Mouse (Mus musculus) B cell, adult 2 months (primary cell): ENCODE measurements around the gene Camk2b.
"Not testable (repeated sequence)": the region's sequence is repeated elsewhere in the genome, so short reads cannot be mapped to it uniquely, and the experiment has no call there.

Experiments
- DNase-seq, 2 experiments: peaks; one replicate each; pipeline ENCODE4 v3.0.0; 2022

Camk2b gene

DNA sequence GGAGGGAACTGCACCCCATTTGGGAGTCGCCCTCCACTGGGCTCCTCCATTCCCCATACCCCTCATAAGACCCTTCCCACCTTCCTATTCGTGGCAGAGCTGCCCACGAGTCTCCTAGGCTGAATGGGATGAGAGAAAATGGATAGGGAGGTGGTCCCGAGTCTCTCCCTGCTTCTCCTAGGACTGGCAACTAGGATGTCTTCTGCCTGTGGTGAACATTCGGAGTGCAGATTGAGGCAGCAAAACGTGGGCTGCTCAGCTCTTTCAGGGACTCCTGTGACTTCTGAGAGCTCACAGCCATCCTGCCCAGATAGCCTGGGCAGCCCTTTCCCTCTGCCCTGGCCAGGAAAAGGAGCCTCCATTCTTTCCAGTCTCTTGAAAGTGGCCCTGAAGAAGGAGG, at the start of gene Camk2b:
Gene Camk2b (minus strand): TSS at position 187 of the 400 bp plus-strand sequence.
- DNase-seq: no peak

DNA sequence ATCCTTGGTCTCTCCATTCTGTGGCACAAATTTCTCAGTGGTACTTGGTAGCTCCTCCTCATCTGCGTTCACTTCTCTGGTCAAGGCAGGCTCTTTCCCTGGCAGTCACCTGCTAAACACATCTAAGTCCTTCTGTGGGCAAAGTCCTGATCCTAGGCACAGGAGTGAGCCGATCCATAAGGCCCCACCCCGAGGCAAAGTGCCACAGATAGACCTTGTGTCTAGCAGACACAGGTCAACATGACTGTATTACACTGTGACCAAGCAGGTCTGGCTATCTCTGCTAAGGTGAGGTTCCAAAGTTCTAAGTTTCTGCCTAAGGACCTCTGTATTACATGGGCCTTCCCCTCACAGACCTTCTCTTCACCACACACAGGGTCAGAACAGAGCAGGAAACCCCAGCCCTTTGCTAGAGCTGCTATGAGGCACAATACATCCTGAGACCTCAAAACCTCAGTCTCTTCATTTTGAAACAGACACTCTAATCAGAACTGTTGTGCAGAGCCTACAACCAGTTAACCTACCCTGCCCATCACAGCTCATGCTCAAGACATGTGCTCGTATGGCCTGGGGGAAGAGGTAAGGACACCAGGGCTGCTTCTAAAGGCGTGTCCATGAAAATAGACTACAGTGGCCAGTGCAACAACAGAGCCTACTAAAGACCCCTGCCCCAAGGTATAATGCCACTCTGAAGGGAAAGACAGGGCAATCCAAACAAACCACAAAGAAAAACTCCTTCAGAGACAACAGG, 45.7 kb upstream of the Camk2b start:
- DNase-seq: no peak

DNA sequence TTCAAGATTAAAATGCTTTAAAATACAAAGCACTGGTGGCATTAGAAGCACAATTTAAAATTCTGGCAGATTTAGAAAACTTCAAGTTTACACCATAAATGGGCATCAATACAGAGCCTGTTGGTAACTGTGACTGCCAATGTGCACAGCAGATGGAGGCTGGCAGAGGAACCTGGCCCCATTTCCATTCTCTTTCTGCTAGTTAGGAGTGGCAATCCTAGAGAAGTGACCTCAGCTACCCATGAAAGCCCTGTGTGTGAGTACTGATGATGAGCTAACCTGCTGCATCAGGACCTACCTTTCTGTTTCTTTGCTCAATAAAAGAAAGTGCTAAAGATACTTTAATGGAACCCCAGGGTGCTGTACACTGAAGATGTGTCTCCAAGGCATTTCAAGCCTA, 43.8 kb upstream of the Camk2b start:
- no peak for DNase-seq

DNA sequence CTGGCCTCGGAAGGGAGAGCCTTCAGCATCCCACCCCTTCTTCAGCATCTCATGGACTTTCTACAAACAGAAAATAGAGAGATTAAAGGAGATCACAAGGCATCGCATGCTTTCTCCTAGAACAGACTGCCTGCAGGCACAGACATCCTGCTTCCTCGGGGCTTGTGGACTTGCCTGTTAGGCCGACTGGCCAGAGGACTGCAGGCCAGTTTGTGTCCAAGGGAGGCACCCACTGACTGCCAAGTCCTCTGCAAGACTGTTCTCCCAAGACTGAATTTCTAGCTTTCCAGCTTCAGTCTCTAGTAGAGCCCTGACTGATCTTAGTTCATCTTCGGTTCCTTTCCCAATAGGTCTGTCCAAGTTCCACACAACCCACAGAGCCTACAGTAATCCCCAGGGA, 42.1 kb upstream of the Camk2b start:
- no peak for DNase-seq

DNA sequence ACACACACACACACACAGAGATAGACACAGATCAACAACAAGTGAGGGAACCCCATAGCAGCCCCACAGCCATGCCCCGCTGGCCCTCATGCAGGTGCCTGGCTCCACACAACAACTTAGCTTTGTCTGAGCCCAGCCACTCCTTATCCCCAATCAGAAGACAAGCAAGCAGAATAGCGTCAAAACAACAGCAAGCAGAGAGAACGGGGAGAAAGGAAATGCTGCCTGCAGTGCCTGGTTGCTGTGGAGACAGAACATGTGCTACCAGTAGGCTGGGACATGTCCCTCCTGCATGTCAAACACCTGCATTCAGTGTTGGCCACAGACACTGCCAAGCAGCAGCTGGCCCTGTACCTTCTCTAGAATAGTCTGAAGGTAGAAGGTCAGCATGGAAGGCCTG, 41.6 kb upstream of the Camk2b start:
- DNase-seq: no peak

DNA sequence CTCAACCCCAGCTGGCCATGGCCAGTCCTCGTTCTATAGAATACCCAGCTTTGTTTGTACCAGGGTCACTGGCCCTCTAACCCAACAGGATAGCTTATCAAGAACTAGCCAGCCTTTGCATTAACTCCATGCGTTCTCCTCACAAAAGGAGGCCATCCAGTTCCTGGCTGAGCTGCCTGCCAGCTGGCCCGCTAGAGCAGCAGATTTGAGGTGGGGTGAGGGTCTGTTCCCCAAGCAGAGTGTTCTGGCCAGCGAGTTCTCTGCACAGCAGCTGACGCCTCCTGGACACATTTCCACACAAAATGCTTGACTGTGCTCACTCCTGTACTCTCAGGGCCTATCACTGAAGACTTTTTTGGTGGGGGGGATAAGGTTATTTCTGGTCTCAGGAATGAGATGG, 38.6 kb upstream of the Camk2b start:
- DNase-seq: no peak

DNA sequence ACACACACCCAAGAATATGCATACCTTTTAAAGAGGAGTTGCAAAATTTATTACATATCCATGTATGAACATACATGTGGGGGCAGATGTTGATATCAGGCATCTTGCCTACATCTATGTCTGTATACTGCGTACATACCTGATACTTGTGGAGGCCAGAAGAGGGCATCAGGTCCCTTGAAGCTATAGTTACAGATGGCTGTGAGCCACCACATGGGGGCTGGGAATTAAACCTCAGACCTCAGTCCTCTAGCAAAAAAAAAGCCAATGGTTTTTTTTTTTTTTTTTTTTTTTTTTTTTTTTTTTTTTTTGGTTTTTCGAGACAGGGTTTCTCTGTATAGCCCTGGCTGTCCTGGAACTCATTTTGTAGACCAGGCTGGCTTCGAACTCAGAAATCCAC, 30.5 kb upstream of the Camk2b start:
- not testable (repeated sequence) for DNase-seq

DNA sequence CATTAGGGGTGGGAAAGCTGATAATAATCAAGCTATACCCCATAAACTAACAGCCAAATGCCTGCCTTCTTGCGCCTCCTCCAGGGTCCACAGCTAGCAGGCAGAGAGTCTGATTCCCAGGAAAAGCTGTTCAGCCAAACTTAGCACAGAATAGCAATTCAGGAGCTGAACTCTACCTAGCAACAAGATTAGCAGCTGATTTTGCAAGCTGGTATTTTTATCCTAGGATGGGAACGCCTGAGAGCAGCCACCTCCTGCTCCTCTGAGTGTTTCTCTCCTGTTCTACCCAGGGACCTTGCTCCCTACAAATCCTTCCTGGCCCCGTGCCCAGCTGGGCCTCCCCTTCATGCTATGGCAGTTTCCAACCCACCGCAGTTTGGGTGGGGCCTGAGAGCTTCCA, 20.8 kb upstream of the Camk2b start:
- no peak for DNase-seq

DNA sequence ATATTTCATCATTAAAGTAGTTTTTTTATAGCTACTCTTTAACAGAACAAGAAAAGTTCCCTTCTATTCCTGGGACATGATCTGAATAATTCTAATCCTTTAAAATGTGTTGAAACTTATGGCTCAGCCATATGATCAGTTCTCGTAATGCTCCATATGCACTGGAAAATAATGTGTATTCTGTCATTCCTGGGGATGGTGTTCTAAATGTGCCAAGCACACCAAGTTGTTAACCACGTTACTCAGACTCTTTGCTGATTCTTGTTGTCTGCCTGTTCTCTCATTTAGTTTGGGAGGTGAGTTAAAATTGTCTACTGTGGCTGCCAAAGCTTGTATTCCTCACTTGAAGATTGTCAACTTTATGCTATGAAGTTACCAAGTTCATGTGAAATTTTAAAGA, 12.6 kb upstream of the Camk2b start:
- no peak for DNase-seq

DNA sequence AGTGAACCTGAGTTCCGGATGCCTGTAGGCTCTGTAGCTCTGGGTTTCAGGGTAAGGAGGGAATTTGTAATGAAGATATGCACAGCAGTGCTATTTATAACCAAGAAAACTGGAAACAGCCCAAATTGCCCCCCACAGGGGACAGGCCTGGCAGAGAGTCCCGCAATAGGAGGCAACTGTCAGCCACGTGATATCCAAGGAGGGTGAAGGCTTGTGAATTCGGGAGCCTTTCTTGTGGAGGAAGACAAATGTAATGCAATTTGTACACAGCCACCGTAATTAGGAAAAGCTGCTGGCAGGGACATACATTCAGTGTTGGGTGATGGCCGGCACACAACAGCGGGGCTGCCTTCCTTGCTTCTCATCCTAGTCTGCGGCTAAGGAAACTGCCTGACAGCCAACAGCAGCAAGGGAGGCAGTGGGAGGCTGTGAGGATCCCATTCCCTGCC, 9.5 kb upstream of the Camk2b start:
- DNase-seq: no peak

DNA sequence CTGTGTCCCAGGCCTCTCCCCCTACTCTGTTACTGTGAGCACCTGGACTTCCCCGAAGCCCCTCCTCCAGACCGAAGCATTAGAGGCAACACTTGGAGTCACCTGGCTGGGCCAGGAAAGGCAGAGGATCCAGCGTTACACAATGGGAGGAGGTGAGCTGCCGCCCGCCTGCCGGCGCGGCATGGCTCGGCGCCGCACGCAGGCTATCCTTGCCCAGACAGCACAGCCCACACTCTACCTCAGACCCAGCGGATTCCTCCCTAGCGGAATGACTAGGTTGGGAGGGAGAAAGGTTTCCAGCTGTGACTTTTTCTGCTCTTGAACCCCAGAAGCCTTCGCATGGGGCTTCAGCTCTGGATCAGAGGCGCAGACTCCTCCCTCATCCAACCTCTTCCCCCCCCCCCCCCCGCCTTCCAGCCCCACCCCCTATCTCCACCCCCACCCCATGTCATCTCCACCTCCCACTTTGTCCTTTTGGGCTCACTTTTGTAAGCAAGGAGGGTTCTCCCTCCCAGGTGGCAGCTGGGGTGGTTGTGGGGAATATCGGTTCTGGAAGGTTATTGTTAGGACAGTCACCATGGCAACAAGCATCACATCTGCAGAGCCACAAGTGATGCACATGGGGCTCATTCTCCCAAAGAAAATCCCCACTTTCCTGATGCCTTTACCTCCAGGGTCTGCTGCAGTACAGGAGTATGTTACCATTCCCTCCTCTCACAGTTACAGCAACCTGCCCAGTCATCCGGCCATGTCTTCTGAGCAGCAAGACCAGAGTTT, 2.2 kb upstream of the Camk2b start:
- DNase-seq: no peak

DNA sequence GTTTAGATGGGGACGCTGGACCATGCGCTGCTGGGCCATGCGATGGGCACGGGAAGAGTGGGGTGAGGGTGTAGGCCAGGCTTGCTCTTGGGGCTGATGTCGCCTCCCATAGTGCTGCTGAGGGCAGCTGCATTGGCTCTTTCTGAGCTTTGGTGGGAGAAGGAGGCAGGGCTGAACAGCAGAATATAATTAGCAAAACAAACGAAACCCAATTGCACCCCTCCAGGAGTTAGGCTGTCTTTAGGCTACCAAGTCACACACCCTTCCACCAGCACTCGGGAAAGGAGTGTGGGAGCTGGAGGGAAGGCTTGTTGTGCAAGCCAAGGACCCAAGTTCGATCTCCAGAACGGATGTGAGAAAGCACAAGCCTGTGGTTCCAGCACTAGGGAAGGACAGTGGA, 998 bp upstream of the Camk2b start:
- no peak for DNase-seq

DNA sequence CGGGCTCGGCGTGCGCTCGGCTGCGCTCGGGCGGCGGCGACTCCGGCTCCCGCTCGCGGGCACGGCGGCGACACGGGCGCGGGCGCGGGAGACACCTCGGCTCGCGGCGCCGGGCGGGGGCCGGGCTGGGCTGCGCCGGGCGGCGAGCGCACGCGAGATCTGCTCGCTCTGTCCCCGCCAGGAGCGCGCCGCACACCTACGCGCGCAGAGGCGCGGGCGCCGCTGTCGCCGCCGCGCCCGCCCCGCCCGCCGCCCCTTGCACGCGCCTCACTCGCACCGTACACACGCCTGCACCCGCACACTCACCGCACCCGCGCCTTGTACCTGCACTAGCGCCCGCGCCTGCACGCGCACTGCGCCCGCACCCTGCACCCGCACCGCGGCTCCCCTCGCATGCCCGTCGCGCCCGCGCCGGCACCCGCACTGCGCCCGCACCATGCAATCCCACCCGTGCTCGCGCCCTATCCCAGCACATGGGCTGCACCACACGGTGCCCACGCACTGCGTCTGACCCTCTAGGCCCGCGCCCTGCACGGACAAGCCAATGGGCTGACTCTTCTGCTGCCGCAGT, 526 bp downstream of the Camk2b start:
- no peak for DNase-seq

DNA sequence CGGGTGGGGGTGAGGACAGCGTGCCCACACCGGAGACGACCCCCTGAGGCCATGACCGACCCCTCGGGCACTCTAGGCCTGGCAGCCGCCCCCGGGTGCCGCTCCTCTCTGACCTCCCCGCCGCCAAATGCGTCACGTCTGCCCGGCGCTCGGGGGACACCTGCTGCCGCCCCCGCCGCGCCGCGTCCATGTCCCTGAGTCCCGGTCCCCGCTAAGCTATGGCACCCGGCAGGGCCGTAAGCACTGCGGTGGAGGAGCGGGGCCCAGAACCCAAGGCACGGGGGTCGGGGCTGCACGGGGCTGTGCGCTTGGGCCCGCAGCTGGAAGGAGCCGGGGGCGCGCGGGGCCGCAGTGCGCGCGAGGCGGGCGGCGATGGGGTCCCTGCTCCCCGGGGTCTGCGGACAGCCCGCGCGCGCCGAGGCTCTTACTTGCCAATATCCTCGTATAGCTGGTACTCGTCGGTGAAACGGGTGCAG, 1.1 kb downstream of the Camk2b start:
- no peak for DNase-seq

DNA sequence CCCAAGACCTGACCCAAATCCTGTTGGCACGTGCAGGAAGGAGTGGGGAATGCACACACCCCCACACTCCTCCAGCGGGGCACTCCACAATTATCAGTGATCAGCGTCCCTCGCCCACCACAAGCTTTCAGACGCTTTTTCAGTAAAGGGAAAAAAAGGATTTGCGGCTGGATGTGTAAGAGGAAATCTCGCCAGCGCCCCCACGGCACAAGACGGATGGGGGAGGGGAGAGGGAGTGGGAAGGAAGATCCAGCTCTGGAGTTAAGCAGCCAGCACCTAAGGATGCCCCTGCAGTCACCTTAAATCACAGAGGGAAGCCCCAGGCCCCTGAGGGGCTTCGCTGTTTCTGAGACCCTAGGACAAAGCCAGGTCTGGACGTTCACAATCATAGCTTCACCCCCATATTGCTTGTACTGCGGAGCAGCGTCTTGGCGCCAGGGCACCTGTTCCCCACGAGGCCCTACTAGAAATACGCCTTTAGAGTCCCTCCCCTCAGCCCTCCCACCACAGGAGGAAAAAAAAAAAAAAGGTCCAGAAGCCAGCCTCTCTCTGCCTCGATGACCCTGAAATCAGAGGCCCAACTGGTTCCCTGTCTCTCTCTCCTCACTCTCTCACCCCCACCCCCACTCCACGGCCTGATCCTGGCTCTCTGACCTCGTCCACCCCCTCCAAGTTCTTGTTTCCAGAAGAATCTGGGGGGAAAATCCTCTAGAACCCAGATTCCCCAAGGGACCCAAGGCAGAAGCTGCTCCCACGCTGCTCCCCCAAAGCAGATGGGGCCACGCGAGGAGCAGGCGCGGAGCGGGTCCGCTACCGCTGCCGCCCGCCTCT, 1.7 kb downstream of the Camk2b start:
- no peak for DNase-seq

DNA sequence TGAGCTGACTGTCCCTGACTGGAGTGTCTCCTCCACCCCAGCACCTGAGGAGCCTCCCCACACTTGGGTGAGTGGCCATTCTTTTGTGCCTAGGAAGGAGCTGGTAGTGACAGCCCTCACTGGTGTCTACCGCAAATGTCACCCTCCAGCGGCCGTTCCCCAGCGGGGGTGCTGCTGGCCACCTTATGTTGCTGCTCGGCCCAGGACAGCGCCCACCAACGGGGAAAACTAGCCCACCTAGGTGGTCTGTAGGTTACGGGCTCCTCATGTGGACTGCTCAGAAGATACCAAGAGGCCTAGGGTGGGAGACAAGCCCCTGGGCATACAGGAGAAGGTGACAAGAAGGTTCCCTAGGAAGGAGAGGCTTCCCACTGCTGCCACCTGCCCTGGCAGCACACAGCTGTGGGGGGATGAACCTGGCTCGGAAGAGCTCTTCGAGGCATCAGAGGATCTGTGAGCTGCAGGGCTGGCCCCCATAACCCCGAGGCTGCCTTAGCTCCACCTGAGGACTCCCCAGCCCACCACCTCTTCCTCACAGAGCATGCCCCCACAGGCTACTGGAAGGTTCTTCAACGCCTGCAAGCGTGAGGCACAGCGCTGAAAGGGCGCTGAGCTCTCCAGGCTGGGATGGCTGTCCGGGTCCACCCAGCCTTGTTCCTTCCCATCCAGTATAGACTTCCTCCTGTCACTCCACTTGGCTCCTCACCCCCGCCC, 2.5 kb downstream of the Camk2b start:
- no peak for DNase-seq

DNA sequence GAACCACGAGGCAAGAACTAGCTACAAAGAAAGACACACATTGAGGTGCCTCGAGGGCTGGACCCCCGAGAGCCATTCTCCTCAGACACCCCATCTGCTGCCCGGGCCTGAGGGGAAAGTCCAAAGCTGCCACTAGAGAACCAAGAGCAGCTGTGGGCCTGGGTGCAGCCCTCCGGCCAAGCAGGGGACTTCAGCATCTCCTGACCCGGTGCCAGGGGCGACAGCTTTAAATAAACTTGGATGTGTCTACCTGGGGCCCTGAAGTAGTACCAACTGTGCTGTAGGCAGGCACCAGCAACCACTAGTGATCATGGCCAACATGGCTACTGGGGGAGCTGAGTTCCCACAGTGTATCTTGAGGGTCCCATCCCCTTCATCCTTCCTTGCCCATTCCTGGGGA, 3.1 kb downstream of the Camk2b start:
- no peak for DNase-seq

DNA sequence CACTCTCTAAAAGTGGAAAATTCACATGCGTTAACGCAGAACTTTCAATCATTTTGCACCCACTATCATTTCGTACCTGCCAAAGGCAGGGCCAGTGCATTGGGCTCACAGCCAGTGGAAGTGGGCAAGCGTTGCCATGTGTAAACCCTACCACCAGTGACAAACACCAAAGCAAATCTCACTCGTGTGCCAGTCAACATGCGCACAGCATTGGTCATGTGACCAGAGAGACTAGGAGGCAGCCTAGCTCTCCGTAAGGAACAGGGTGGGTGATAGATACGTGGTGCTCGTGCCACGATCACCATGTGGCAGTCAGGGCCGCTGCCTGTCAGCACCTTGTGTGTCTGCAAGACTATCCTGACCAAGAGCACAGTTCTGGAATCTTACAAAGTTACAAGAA, 3.8 kb downstream of the Camk2b start:
- no peak for DNase-seq

DNA sequence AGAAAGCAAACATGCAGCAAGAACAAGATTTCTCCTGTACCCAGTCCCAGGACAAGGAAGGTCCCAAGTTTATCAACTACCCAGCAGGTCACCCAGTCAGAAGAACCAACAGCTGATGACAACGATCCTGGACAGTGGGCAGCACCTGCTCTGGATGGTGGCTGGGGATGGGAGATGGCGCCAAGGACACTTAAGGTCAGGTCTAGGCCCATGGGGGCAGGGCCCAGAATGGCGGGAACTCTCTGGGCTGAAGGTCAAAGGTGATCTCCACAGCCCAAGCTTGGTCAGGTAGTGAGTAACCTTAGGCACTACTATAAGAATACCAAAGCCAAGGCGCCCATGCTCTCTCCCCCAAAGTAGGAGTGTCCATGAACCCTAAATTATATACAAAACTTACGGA, 4.3 kb downstream of the Camk2b start:
- DNase-seq: no peak

DNA sequence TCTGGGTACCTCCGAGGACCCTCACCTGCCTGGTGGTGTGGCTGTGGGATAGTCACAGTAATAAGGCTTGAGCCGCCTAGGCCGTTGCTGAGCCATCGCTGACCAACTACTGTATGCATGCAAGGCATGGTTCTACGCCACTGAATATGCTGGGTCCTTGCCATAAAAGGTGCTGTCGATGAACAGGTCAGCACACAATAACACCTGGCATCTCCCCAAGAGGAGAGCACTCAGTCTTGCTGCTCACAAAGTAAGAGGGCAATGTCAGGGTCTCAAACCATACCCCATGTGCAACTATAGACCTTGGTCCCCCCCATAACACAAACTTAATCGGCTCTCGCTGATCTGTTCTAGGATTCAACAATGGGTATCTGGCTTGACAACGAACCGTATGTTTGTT, 7.0 kb downstream of the Camk2b start:
- no peak for DNase-seq

DNA sequence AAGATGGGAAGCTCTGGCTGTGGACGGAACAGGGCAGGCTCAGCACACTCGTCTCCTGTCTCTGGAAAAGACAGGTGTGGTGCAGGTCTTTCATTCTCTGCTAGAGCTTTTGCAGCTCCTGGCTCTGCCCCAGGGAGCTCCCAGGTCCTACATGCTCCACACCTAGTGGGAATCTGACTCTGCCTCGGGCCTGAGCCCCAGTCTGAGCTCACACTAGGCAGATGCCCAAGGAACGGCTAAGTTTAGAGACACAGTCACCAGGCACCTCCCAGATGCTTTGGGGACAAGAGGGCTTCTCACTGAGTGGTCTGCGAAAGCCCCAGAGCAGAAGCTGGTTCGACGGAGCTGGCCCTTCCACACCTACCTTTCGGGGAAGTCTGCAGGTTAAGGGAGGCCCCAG, 12.8 kb downstream of the Camk2b start:
- DNase-seq: no peak

DNA sequence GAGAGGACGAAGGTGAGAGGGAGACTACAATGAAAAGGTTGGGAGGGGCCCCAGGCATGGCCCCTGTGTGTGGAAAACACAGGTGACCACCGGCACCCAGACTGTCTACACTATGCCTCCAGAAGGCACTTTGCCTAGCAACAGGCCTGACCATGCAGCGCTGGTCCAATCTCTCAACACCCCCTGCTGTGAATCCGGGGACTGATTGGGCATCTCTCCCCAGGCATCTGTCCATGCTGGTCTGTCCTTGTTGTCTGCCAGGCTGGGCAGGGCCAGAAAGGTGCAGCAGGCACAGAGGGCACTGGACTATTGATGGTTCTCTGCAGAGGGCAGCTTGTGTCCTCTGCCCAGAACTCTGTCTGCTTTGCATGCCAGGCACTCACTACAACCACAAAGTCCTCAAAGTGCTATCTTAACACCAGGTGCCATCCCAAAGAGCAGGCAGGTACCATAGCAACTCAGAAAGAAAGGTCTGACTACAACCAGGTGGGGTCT, 16.0 kb downstream of the Camk2b start:
- no peak for DNase-seq
